Comparison of ENCODE assay signal across 12 mouse cellular contexts in genomic region chr1:92436831-92437321, GRCm38 (mm10). TPM values are rescaled to one million over a fixed set of nuclear protein-coding genes. Genes with fewer than 3 reads are reported as not detected.
DNase-seq lines count a peak whose midpoint lies in the region; ATAC-seq and TF ChIP-seq lines count a peak whose summit lies in the region.
"Had no signal": no experiment of that assay in that cellular context is flagged by ENCODE, and none has a peak within 500 bp of the region (broad histone marks: within the 10 kb centered on the region; RNA-seq: fewer than 3 reads in every experiment).

No protein-coding gene starts in this region.

- intact Hi-C loops in heart, adult 2 months (cut with DNase I), result loop anchor here (5.0 kb wide), 2 partner anchors 60 to 95 kb away; no protein-coding TSS in a partner anchor
- intact Hi-C loops in heart, postnatal 36 days (cut with DNase I), result no loop called here

- TF ChIP-seq POLR2A in heart, adult 2 months (IDR thresholded peaks at IDR 0.05; ENCODE audit: insufficient read depth, low read depth, low read length), result no peak

- TF ChIP-seq CTCF in heart, adult 2 months (IDR thresholded peaks at IDR 0.05), result no peak

- no peak overlapping the region for H3K4me3 ChIP-seq in heart, adult 2 months
- H3K4me3 ChIP-seq in heart, embryonic 16.5 days (ENCODE audit: low read length), result no peak overlapping the region

- 0 out of 2 replicates have a peak, but pooled peaks cover 4% of the 10 kb centered on the region for H3K36me3 ChIP-seq in heart, adult 2 months (ENCODE audit: control insufficient read depth, insufficient read depth, low read length)
- peaks cover 6% of the 10 kb centered on the region for H3K36me3 ChIP-seq in heart, embryonic 16.5 days (ENCODE audit: control insufficient read depth, insufficient read depth)

- ATAC-seq in heart, embryonic 16.5 days (replicated peaks; ENCODE audit: extremely low read depth, insufficient read depth, low FRiP score), result no peak

- H3K27ac ChIP-seq in heart, adult 2 months, result peak overlapping the region; percentile 82
- H3K27ac ChIP-seq in heart, embryonic 16.5 days (ENCODE audit: low read length), result peak overlapping the region; percentile 85

- no peak for TF ChIP-seq EP300 in heart, adult 2 months (IDR thresholded peaks at IDR 0.05; ENCODE audit: insufficient read depth, low read depth, low read length)

- 0 out of 2 replicates have a peak overlapping the region, but pooled peaks have one; percentile 4 for H3K9ac ChIP-seq in heart, adult 2 months (ENCODE audit: low read depth, low read length)
- no peak overlapping the region; the same call in 1 of the 2 replicates for H3K9ac ChIP-seq in heart, embryonic 16.5 days (ENCODE audit: low read length)

- peaks cover 10% of the 10 kb centered on the region for H3K4me1 ChIP-seq in heart, adult 2 months (ENCODE audit: control insufficient read depth, insufficient read depth, low read length)
- H3K4me1 ChIP-seq in heart, embryonic 16.5 days (ENCODE audit: control insufficient read depth, insufficient read depth, low read length), result peaks cover 21% of the 10 kb centered on the region

- no peaks in the 10 kb centered on the region for H3K27me3 ChIP-seq in heart, adult 2 months (ENCODE audit: control insufficient read depth, insufficient read depth, low read length)
- H3K27me3 ChIP-seq in heart, embryonic 16.5 days (ENCODE audit: control insufficient read depth, insufficient read depth, low read length), result no peaks in the 10 kb centered on the region

- DNase-seq in heart, adult 2 months, result no peak
- DNase-seq in heart, postnatal 36 days, result no peak
- peak; percentile 30 for DNase-seq in right cerebral cortex, postnatal 4 days
- DNase-seq in right cerebral cortex, postnatal 14 days, result no peak
- DNase-seq in thymus, postnatal 4 days, result no peak
- no peak for DNase-seq in kidney, postnatal 4 days
- DNase-seq in embryo, embryonic 10 days (ENCODE audit: low spot score), result no peak
- DNase-seq: lung, postnatal 36 days had no signal

- H3K9me3 ChIP-seq in heart, embryonic 16.5 days (replicated peaks; ENCODE audit: control insufficient read depth, low read length), result no peaks in the 10 kb centered on the region

- H3K79me2 ChIP-seq in heart, adult 2 months (replicated peaks; ENCODE audit: control insufficient read depth, insufficient read depth, low read length), result no peaks in the 10 kb centered on the region

- H3K4me2 ChIP-seq in heart, embryonic 16.5 days (ENCODE audit: low read depth, low read length), result no peak overlapping the region

- 62% methylated on average over 4 of the region's 4 CpGs for WGBS in heart, adult 2 months
- 57% methylated on average over 4 of the region's 4 CpGs for WGBS in heart, embryonic 16.5 days

RNA-seq across cellular contexts. Expression of gene Ndufa10, which starts 36.8 kb away (rescaled TPM):
- total RNA-seq in heart, adult 2 months (2021), result 1,000 to 10,000 TPM in 1 of 2 experiments, 100 to 1,000 TPM in 1; 856 to 1,030 TPM
- 558 and 706 TPM in 2 replicates for polyA plus RNA-seq in heart, adult 2 months (2012; rRNA removed)
- 1,000 to 10,000 TPM in 1 of 2 experiments, 100 to 1,000 TPM in 1; 980 to 1,105 TPM for total RNA-seq in heart, postnatal 36 days (2021)
- polyA plus RNA-seq in heart, embryonic 16.5 days (2015; fragmentation: Nextera tagmentation; extraction: Ambion mirVana), result 654 and 684 TPM in 2 replicates

RNA-seq across cellular contexts. Expression of gene Olfr1416, which starts 48.0 kb away (rescaled TPM):
- not detected for total RNA-seq in heart, adult 2 months (2021)
- polyA plus RNA-seq in heart, adult 2 months (2012; rRNA removed), result not detected in 2 replicates
- not detected for total RNA-seq in heart, postnatal 36 days (2021)
- polyA plus RNA-seq in heart, embryonic 16.5 days (2015; fragmentation: Nextera tagmentation; extraction: Ambion mirVana), result not detected in 2 replicates
- total RNA-seq: left cerebral cortex, postnatal 36 days had no signal
- polyA plus RNA-seq: intestine, embryonic 14.5 days; stomach, embryonic 16.5 days had no signal

RNA-seq across cellular contexts. Expression of gene Olfr1415, which starts 59.0 kb away (rescaled TPM):
- total RNA-seq in heart, adult 2 months (2021), result not detected
- not detected in 2 replicates for polyA plus RNA-seq in heart, adult 2 months (2012; rRNA removed)
- not detected for total RNA-seq in heart, postnatal 36 days (2021)
- polyA plus RNA-seq in heart, embryonic 16.5 days (2015; fragmentation: Nextera tagmentation; extraction: Ambion mirVana), result not detected in 2 replicates
- total RNA-seq: left cerebral cortex, postnatal 36 days had no signal
- polyA plus RNA-seq: intestine, embryonic 14.5 days; stomach, embryonic 16.5 days had no signal
